Mouse (Mus musculus) liver, adult 2 months (tissue): ENCODE data around the gene Tanc1.

Experiments used
- CTCF ChIP-seq: fragments of 200-500 bp; IDR thresholded peaks from 2 replicates; pipeline ENCODE4 v1.5.1; 2011; ENCODE audit warnings: low read depth, low read length, control low read depth
- POLR2A ChIP-seq: fragments of 200-500 bp; IDR thresholded peaks from 2 replicates; pipeline ENCODE4 v1.6.1; 2011; ENCODE audit warnings: low read length, control low read depth; ENCODE audit not compliant: insufficient read depth; ENCODE audit errors: extremely low read depth

- TF ChIP-seq CTCF (no peak), POLR2A (no peak)
Observed at GRCm38 (mm10) chr2:59799572-59799971, 187.7 kb downstream of the Tanc1 start.
